Mouse (Mus musculus): ENCODE measurements around the gene Rasal1. TPM values are rescaled to one million over a fixed set of nuclear protein-coding genes. Genes with fewer than 3 reads are reported as not detected.

Gene Rasal1
- polyA plus RNA-seq, 1 experiment from 2014 or later: 0.34 TPM

DNA sequence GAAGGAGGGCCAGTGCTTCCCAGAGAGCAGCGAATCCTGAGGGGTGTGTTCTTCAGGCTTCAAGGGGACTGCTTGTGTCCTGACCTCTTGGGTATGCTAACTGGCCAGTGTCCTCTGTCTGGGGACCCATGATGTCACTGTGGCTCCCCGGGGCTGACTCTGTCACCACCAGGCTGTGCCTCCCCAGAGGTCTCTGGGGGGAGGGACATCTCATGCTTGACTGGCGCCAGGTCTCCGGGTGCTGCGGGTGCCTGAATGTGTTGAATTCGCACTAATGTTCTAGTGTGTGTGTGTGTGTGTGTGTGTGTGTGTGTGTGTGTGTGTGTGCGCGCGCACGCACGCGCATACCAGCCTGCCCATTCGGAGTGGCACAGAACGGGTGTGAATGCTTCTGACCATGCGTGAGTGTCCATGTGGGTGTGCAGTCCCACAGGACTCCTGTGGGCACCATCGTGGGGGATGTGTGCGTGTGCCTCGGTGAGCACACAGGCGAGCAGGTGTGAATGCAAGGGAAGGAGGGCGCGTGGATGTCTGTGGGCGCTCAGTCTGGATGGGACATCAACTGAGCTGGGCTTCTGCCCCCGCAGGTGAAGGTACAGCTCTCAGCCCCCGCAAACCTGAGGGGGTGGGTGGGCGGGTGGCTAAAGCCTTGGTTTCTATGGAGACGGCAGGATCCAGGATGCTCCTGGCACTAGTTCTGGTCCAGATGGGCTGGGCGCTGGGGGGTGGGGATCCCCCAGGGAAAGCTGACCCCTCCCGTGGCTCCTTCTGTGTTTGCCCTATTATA is 4.5 kb downstream of the Rasal1 start:
- no peak overlapping the region for H3K4me3 ChIP-seq (ENCODE audit: low read depth, low read length)
- no peak overlapping the region for H3K27ac ChIP-seq (replicated peaks; ENCODE audit: low read depth, low read length)
- WGBS: 79% methylated on average over 28 of the region's 28 CpGs
- H3K4me2 ChIP-seq (ENCODE audit: low read depth, low read length): no peak overlapping the region
- H3K27me3 ChIP-seq (ENCODE audit: control insufficient read depth, insufficient read depth, low read length): peaks cover 20% of the 10 kb centered on the region
- ATAC-seq (replicated peaks; ENCODE audit: insufficient number of reproducible peaks, low FRiP score, low TSS enrichment, low read depth) (no peak), DNase-seq (ENCODE audit: low spot score) (no peak)
- H3K9ac ChIP-seq (replicated peaks; ENCODE audit: low read length): no peak overlapping the region
- H3K36me3 ChIP-seq (replicated peaks; ENCODE audit: control insufficient read depth, insufficient read depth, low read depth, low read length): no peaks in the 10 kb centered on the region
- peaks cover 6% of the 10 kb centered on the region for H3K4me1 ChIP-seq (ENCODE audit: control insufficient read depth, insufficient read depth, low read length)
- no peaks in the 10 kb centered on the region for H3K9me3 ChIP-seq (replicated peaks; ENCODE audit: control insufficient read depth, low read length)

- DNase-seq (ENCODE audit: low spot score): no peak
- WGBS: 91% methylated on average over 2 of the region's 2 CpGs
- H3K36me3 ChIP-seq (replicated peaks; ENCODE audit: control insufficient read depth, insufficient read depth, low read depth, low read length): no peaks in the 10 kb centered on the region
These were observed 5.3 kb downstream of the Rasal1 start for GRCm38 (mm10) chr5:120653873-120654272.

GRCm38 (mm10) chr5:120656281-120656751 is 7.7 kb downstream of the Rasal1 start:
- Histone ChIP-seq H3K4me3 (ENCODE audit: low read depth, low read length) (no peak overlapping the region), H3K9ac (replicated peaks; ENCODE audit: low read length) (no peak overlapping the region), H3K9me3 (replicated peaks; ENCODE audit: control insufficient read depth, low read length) (no peaks in the 10 kb centered on the region), H3K27ac (replicated peaks; ENCODE audit: low read depth, low read length) (no peak overlapping the region), H3K4me1 (ENCODE audit: control insufficient read depth, insufficient read depth, low read length) (no peaks in the 10 kb centered on the region), H3K4me2 (ENCODE audit: low read depth, low read length) (no peak overlapping the region), H3K36me3 (replicated peaks; ENCODE audit: control insufficient read depth, insufficient read depth, low read depth, low read length) (no peaks in the 10 kb centered on the region), H3K27me3 (ENCODE audit: control insufficient read depth, insufficient read depth, low read length) (no peaks in the 10 kb centered on the region)
- ATAC-seq (replicated peaks; ENCODE audit: insufficient number of reproducible peaks, low FRiP score, low TSS enrichment, low read depth) (no peak), DNase-seq (ENCODE audit: low spot score) (no peak)
- WGBS: 85% methylated on average over 12 of the region's 12 CpGs

More at GRCm38 (mm10) chr5:120653873-120654272, 5.3 kb downstream of the Rasal1 start:
- Histone ChIP-seq H3K27ac (replicated peaks; ENCODE audit: low read depth, low read length) (no peak overlapping the region), H3K4me1 (ENCODE audit: control insufficient read depth, insufficient read depth, low read length) (peaks cover 2% of the 10 kb centered on the region; the same call in 1 of the 2 replicates), H3K9me3 (replicated peaks; ENCODE audit: control insufficient read depth, low read length) (no peaks in the 10 kb centered on the region), H3K27me3 (ENCODE audit: control insufficient read depth, insufficient read depth, low read length) (peaks cover 15% of the 10 kb centered on the region), H3K4me2 (ENCODE audit: low read depth, low read length) (no peak overlapping the region), H3K9ac (replicated peaks; ENCODE audit: low read length) (no peak overlapping the region), H3K4me3 (ENCODE audit: low read depth, low read length) (no peak overlapping the region)
- no peak for ATAC-seq (replicated peaks; ENCODE audit: insufficient number of reproducible peaks, low FRiP score, low TSS enrichment, low read depth)

DNA sequence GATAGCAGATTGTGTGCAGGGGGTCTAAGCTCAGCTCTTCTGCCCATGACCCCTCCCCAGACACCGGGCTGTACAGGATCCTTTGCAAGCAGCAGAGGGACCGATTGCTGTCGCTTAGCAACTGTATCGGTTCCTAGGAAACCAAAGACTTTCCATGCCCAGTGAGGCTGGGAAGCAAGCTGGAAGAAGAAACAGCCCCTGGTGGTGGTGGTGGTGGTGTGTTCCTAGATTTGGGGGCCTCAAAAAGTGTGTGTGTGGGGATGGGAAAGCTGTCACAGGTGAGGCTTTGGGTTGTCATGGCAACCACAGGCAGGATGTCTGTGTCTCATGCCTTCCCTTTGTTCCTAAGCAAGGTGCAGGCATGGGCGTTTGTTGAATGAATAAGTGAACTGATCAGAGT is 12.2 kb downstream of the Rasal1 start:
- H3K27me3 ChIP-seq (ENCODE audit: control insufficient read depth, insufficient read depth, low read length): no peaks in the 10 kb centered on the region
- DNase-seq (ENCODE audit: low spot score) (no peak), ATAC-seq (replicated peaks; ENCODE audit: insufficient number of reproducible peaks, low FRiP score, low TSS enrichment, low read depth) (no peak)
- no peaks in the 10 kb centered on the region for H3K4me1 ChIP-seq (ENCODE audit: control insufficient read depth, insufficient read depth, low read length)
- H3K4me2 ChIP-seq (ENCODE audit: low read depth, low read length): no peak overlapping the region
- H3K9me3 ChIP-seq (replicated peaks; ENCODE audit: control insufficient read depth, low read length): no peaks in the 10 kb centered on the region
- H3K4me3 ChIP-seq (ENCODE audit: low read depth, low read length): no peak overlapping the region
- H3K36me3 ChIP-seq (replicated peaks; ENCODE audit: control insufficient read depth, insufficient read depth, low read depth, low read length): no peaks in the 10 kb centered on the region
- H3K27ac ChIP-seq (replicated peaks; ENCODE audit: low read depth, low read length): no peak overlapping the region
- H3K9ac ChIP-seq (replicated peaks; ENCODE audit: low read length): no peak overlapping the region
- 58% methylated on average over 5 of the region's 5 CpGs for WGBS

GRCm38 (mm10) chr5:120664888-120665287 is 16.3 kb downstream of the Rasal1 start:
- DNase-seq (ENCODE audit: low spot score) (no peak), ATAC-seq (replicated peaks; ENCODE audit: insufficient number of reproducible peaks, low FRiP score, low TSS enrichment, low read depth) (no peak)
- H3K27ac ChIP-seq (replicated peaks; ENCODE audit: low read depth, low read length): no peak overlapping the region
- no peaks in the 10 kb centered on the region for H3K4me1 ChIP-seq (ENCODE audit: control insufficient read depth, insufficient read depth, low read length)
- no peak overlapping the region for H3K4me2 ChIP-seq (ENCODE audit: low read depth, low read length)
- H3K9ac ChIP-seq (replicated peaks; ENCODE audit: low read length): no peak overlapping the region
- no peaks in the 10 kb centered on the region for H3K27me3 ChIP-seq (ENCODE audit: control insufficient read depth, insufficient read depth, low read length)
- H3K36me3 ChIP-seq (replicated peaks; ENCODE audit: control insufficient read depth, insufficient read depth, low read depth, low read length): no peaks in the 10 kb centered on the region
- 65% methylated on average over 2 of the region's 2 CpGs for WGBS
- H3K4me3 ChIP-seq (ENCODE audit: low read depth, low read length): no peak overlapping the region
- no peaks in the 10 kb centered on the region for H3K9me3 ChIP-seq (replicated peaks; ENCODE audit: control insufficient read depth, low read length)

DNA sequence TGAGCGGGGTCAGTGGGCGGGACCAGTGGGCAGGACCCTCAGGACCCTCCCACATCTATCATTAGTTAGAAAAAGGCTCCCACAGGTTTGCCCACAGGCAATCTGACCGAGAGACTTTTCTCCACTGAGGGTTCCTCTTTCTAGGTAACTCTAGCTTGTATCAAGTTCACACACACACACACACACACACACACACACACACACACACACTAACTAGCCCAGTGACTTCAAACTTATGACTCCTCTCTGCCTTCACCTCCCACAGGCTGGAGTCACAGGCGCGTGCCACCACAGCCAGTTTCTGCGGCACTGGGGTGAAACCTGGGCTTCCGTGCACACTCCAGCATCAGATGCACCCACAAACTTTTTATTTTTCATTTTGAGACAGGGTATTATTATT is 20.1 kb downstream of the Rasal1 start:
- H3K4me1 ChIP-seq (ENCODE audit: control insufficient read depth, insufficient read depth, low read length): no peaks in the 10 kb centered on the region
- H3K27me3 ChIP-seq (ENCODE audit: control insufficient read depth, insufficient read depth, low read length): no peaks in the 10 kb centered on the region
- DNase-seq (ENCODE audit: low spot score): no peak
- H3K9me3 ChIP-seq (replicated peaks; ENCODE audit: control insufficient read depth, low read length): no peaks in the 10 kb centered on the region
- no peak overlapping the region for H3K9ac ChIP-seq (replicated peaks; ENCODE audit: low read length)
- ATAC-seq (replicated peaks; ENCODE audit: insufficient number of reproducible peaks, low FRiP score, low TSS enrichment, low read depth): no peak
- no peaks in the 10 kb centered on the region for H3K36me3 ChIP-seq (replicated peaks; ENCODE audit: control insufficient read depth, insufficient read depth, low read depth, low read length)
- H3K27ac ChIP-seq (replicated peaks; ENCODE audit: low read depth, low read length): no peak overlapping the region
- no peak overlapping the region for H3K4me3 ChIP-seq (ENCODE audit: low read depth, low read length)
- 74% methylated on average over 7 of the region's 7 CpGs for WGBS
- no peak overlapping the region for H3K4me2 ChIP-seq (ENCODE audit: low read depth, low read length)

DNA sequence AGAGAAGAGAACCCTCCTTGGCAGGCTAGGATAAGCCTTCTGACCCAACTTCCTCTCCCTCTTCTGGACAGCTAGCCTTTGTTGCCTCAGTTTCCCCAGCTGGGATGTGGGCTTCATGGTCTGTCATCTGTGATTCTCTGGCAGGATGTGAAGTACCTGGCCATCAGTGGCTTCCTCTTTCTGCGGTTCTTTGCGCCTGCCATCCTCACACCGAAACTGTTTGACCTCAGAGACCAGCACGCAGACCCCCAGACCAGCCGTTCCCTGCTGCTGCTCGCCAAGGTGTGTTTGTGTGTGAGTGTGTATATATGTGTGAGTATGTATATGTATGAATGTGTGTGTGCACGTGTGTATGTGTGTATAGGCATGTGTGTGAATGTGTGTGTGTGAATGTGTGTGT is 21.5 kb downstream of the Rasal1 start:
- no peak overlapping the region for H3K4me3 ChIP-seq (ENCODE audit: low read depth, low read length)
- H3K36me3 ChIP-seq (replicated peaks; ENCODE audit: control insufficient read depth, insufficient read depth, low read depth, low read length): no peaks in the 10 kb centered on the region
- no peaks in the 10 kb centered on the region; the same call in 1 of the 2 replicates for H3K4me1 ChIP-seq (ENCODE audit: control insufficient read depth, insufficient read depth, low read length)
- no peak for ATAC-seq (replicated peaks; ENCODE audit: insufficient number of reproducible peaks, low FRiP score, low TSS enrichment, low read depth)
- no peak overlapping the region for H3K9ac ChIP-seq (replicated peaks; ENCODE audit: low read length)
- DNase-seq (ENCODE audit: low spot score): no peak
- H3K4me2 ChIP-seq (ENCODE audit: low read depth, low read length): no peak overlapping the region
- no peaks in the 10 kb centered on the region for H3K9me3 ChIP-seq (replicated peaks; ENCODE audit: control insufficient read depth, low read length)
- H3K27ac ChIP-seq (replicated peaks; ENCODE audit: low read depth, low read length): no peak overlapping the region
- no peaks in the 10 kb centered on the region for H3K27me3 ChIP-seq (ENCODE audit: control insufficient read depth, insufficient read depth, low read length)
- WGBS: 89% methylated on average over 7 of the region's 7 CpGs

GRCm38 (mm10) chr5:120671865-120672264 is 23.3 kb downstream of the Rasal1 start:
- ATAC-seq (replicated peaks; ENCODE audit: insufficient number of reproducible peaks, low FRiP score, low TSS enrichment, low read depth) (no peak), DNase-seq (ENCODE audit: low spot score) (no peak)
- H3K4me1 ChIP-seq (ENCODE audit: control insufficient read depth, insufficient read depth, low read length): no peaks in the 10 kb centered on the region; the same call in 1 of the 2 replicates
- no peaks in the 10 kb centered on the region for H3K36me3 ChIP-seq (replicated peaks; ENCODE audit: control insufficient read depth, insufficient read depth, low read depth, low read length)
- no peak overlapping the region for H3K4me3 ChIP-seq (ENCODE audit: low read depth, low read length)
- H3K9me3 ChIP-seq (replicated peaks; ENCODE audit: control insufficient read depth, low read length): no peaks in the 10 kb centered on the region
- 71% methylated on average over 3 of the region's 3 CpGs for WGBS
- no peak overlapping the region for H3K27ac ChIP-seq (replicated peaks; ENCODE audit: low read depth, low read length)
- H3K9ac ChIP-seq (replicated peaks; ENCODE audit: low read length): no peak overlapping the region
- H3K4me2 ChIP-seq (ENCODE audit: low read depth, low read length): no peak overlapping the region
- H3K27me3 ChIP-seq (ENCODE audit: control insufficient read depth, insufficient read depth, low read length): no peaks in the 10 kb centered on the region
